Mouse (Mus musculus): ENCODE measurements at regions not wholly inside any gene's neighbourhood (a gene's known extent, or its start where the extent isn't known, plus 50 kb on each side); places are given as distances from the start of the nearest gene placed in this dataset.

DNA sequence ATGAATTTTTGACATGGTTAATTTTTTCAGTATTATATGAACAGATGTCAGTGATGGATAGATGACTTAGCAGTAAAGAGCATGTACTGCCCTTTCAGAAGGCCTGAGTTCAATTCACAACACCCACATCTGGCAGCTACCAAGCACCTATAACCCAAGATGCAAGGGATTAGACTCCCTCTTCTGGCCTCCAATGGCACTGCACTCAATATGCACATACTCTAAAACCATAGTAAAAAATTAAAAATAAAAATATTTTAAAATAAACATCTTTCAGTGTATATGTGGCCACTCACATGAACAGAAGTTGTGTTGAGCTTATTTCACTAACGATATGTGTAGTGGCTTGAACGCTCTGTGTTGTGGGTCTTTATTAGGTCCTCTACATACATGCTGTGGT, 152.4 kb downstream of the Hs3st3b1 start:
- DNase-seq, result no peak

DNA sequence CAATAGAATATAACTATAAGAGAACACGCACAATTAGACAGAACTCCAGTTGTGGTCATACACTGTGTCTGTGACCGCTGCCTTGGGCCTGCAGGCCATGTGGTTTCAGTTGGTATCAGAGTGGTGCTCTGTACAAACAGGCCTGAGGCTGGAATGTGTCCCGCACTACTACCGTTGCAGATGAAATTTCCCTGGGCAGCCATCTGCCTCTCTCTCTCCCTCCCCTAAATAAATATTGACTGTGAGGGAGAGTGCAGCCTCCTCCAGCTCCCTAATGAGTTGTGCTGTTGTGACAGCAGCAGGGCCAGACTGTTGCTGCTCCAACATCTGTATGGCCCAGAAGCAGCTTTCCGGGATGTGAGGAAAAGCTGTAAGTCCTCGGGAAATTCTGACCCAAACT, 146.7 kb downstream of the Hs3st3b1 start:
- no peak for DNase-seq

DNA sequence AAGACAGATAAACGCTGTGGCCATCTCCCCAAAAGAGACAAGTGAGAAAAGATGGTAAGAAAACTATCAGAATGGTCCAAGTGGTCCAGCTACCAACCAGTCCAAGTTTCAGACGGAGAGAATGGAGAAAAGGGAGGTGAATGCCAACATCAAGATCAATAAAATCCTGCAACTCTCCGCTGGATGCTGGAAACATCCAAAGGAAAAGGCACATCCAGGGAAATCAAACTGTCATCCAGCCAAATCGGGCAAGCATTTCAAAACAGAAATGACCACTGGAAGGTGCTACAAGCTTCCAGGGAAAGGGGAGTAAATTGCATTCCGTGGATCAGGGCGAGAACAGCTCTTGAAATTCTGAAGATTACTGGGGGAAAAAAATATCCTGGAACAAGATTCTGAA, 142.7 kb downstream of the Hs3st3b1 start:
- DNase-seq, result no peak

DNA sequence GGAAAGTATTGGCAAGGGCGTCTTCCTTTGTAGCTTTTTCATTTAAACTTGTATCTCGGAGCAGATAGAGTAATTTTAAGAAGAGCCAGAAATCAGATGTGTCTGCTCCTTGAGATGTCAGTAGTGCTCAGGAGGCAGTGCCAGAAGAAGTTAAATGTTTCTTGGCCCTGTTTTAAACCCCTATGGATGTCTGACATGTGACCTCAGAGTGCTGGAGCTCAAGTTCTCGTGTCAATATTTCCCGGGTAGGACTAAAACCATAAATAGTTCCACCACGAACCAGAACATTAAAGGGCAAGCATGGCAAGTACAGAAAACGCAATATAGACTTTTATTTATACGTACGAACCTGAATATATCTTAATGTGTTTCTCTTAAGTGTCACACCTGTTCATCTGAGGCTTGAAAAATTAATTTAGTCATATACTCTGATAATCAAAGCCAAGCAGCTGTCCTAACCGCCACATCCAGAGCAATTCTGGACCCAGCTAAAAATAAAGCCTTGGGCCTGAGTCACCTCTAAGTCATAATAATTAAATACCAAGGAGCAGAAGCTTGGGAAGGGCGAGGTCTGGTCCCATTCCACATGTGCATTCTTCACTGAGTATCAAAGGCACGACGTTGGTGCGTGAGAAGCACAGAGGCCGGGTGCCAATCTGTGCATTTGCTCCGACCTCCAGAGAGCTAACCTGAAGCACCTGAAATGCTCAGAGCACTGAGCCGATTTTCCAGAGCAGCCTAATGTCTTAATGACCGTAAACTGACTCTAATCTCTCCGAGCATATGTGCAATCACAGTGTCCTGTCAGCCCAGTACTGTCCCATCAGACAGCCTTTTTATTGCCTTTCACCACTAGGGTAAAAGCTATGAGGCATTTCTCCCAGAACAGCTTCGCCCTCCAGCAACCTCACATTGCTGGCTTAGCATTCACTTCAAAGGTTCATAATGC, 139.8 kb downstream of the Hs3st3b1 start:
- DNase-seq, result no peak

DNA sequence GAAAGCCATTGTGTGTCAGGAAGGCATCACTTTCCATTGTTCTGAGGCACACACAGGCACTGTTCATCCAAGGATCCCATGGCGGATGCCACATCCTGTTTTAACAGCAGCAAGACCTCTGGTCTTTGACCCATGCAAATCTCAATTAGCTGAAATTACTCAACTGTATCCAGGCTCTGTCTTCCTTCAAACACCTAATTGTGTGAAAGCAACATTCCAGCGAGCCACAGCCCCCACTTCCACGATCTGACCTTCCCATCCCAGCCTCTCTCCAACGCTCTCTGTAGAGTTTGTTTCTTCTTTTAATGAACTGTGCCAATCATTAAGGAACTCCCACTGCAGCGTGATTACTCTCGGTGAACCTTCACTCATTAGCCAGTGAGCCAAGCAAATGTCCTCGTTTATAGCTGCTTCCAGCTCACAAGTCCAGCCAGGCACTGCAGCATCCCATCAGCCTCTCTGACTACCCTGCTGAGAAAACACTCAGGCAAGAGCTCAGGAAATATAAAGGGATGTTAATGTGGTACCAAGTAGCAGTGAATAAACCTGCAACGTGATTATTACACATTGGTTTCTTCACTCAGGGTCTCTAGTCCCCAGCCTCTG, 136.7 kb downstream of the Hs3st3b1 start:
- DNase-seq, result no peak

DNA sequence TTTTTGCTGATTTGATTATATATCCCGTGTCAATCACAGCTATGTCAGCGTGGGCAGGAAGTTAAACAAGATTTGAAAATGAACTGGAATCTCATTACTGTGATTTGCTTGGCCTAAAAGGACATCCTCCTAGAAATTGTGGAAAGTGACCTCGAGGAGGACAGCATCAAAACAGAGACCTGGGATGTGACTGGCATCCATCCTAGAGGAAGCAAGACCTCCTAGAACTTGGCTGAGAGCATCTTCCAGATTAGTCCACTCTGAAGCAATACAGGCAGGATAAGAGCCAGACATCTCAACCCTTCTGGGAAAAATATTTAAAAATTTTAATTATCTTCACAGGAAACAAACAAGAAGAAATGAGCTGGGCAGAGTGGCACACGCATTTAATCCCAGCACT, 136.1 kb downstream of the Hs3st3b1 start:
- DNase-seq, result no peak

DNA sequence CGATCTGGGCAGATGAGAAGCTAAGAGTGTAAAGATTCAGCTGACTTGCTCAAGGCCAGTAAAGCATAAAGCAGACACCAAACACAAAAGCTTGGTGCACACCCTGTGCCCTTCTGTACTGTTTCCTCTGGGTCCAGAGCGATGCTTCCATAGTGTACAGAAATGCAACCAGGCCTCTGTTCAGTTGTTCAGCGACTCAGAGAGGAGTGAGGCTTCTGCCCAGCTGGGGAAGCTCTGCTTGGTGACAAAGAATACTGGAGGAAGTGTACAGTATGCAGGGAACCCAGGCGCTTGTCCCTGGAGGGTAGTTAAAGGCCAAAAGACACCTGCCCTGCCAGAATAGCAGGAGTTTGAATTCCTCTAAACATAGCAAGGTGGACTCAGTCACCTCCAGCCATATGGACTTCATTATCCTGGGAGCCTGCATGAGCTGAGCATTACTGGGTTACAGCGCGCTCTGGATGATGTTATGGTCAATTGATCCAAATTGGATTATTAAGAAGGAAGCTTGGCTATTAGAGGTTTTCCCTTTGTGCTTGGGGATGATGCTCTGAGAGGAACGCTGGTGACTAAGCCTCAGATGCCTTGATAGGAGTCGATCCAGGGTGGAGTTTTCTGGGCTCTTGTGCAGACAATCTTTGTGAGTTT, 132.5 kb downstream of the Hs3st3b1 start:
- DNase-seq, result no peak

DNA sequence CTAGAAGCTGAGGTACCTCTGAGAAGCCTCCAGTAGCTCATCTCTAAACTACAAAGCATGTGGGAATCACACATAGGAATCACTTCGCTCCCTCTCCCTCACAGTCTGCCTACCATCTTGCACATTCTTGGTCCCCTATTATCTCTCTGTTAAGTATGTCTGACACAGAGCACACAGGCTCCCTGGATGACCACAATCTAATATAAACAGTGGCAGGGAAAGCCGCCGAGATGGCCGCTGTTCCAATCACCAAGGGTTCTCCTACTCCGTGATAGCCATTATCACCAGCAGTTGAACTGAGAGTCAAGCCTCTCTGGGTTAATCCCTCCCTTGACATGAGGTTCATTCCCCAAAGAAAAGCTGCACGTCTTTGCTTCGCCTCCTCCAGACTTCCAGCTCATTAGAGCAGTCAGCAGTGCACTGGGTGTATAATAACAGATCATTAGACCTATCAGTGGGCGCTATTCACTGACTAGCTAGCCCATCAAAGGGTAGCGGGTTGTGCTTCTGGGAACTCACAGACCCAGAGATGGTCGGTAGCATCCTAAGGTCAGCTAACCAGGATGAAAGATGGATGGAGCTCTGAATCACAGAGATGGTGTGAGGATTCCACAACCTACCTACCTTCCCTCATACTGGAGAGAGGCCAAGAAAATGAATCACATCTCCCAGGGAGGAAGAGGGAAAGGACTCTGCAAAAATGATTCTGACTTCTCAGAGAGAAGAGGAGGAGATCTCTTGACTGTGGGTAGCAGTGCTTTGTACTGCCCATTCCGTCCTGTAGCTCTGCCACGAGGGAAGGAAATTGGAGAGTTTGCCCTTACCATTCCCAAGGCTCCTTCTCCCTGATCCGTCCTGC, 130.9 kb downstream of the Hs3st3b1 start:
- no peak for DNase-seq

DNA sequence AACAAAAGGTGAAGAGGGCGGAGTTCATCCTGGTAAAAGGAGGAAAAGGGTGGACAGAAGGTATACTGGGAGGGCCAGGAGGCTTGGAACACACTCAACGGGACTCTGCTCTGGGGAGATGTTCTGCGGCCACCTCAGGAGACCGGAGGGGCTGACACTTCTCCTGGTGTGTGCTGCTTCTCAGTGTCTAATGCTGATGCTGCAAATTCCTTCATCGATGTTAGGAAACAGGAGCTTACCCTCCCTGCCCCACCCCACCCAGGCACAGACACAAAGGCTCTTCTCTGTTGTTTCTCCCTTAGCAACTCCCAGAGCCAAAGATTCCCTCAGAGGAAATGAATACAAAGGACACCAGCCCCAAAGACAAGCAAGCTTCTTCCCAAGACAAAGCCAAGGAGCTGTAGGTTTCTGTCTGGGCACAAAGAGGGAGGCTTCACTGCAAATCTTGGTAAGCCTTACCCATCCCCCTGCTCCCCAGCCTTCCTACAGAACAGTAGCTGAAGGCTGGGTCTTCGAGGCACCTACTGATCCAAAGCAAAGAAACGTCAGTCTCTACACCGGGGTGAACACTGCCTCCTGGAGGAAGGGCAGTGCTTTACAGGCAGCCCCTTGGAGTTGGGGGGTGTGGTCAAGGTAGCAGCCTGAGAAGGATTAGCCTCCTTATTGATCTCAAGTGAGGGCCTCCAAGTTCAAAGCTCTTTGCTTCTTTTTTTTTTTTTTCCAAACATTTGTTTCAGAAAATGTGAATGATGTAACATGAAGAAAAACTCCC, 128.2 kb downstream of the Hs3st3b1 start:
- DNase-seq, result no peak

DNA sequence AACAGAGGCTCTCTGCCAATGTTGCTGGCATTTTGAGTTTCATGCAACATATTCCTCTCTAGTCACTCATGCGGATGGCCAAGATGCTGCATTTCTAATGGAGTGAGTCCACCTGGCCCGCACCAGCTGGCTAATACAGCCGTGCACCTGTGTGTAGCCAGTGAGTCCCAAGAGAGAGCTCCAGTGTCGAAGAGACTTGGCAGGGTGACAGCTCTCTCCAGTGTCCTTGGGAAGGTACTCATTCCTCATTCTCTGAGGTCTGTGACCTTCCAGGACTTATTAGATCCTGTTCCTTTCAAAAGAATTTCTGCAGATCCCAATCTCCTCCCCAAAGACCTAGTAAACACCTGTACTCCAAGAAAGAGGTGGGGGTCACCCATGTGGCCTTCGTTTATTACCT, 109.9 kb downstream of the Hs3st3b1 start:
- no peak for DNase-seq

DNA sequence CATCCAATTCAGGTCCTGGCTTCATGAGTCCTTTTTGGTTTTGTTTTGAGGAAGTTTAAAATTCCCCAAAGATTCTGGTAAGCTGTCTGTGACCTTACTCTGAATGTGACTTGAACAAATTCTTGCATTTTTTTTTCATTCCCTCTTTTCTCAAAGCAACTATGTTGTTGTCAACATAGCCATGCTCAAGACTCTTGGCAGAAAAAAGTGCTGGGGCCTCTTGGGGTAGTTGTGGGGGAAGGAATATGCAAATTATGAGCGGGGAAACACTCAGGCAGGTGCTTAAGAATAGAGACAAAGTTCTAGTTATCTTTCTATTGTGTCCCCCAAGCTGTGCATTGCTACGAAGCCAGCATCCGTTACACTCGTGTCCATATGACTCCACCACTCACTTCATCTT, 99.2 kb downstream of the Hs3st3b1 start:
- no peak for DNase-seq

DNA sequence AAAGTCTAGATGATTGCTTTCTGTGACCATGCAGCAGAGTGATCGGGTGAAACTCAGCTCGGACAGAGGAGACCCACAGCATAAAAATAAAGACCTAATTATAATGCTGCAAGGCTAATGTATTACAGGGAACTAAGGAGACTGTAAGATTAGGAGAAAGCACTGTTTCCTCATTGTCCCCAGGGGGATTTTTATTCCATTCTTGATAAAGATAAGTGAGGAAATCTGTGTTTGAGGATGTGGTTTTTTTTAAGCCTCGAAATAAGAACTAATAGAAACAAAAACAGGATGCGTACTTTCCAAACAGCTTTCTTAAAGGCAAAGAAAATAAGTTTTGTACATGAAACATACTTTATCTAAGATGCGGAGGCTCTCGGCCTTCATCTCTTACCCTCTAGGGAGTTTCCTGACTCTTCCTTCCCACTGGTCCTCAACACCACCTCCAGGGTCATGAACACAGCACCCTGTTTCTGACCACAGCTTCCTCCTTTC, 94.8 kb downstream of the Hs3st3b1 start:
- DNase-seq, result no peak

DNA sequence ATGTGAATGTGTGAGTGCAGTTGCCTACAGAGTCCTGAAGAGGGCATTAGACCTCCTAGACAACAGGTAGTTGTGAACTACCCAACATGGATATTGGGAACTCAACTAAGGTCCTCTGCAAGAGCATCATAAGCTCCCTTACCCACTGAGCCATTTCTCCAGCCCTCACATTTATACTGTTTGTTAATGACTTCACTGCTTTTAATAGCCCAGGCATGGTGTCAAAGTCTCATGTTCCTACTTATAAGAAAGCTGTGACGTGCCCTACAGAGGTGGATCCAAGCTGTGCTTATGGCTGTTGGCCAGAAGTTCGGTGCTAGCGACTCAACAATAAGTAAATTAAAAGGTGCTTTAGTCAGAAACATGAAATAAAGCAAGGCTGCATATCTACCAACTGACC, 88.6 kb downstream of the Hs3st3b1 start:
- no peak for DNase-seq

DNA sequence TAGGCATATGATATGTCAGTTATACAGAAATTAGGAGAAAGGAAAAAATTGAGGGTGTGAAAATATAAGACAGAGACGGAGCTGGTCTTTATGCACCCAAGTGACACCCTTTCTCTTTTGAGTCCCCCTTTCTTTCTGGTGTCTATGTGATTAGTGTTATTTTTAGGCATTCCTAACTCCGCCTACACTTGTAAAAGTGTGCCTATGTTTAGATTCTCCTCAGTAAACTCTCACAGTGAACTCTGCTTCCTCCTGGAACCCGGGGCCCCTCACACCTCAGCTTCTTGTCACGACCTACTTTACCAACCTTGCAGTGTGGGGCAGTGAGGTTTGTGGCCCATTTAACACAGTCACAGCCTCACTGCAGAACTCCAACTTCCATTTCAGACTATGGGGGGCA, 88.0 kb downstream of the Hs3st3b1 start:
- DNase-seq, result no peak

DNA sequence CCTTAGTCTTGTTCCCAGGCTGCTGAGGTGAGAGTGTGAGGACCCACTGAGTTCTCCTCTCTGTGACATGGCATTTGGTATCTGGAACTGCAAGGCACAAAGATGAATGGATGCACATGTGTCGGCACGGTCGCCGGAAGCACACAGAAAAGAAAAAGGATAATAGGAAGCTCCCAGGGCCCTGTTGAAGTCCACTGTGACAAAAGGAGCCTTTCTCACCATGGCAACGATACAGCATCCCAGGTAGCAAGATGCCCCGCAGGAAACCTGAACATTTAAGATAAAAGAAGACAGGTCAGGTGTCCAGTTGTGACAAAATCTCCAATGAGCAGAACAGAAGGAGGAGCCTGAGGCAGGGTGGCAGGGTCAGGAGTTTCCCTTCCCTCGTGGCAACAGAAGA, 87.5 kb downstream of the Hs3st3b1 start:
- DNase-seq, result no peak

All from lung, postnatal 14 days (tissue).